Mouse (Mus musculus) testis, adult 2 months (tissue): ENCODE data around the gene Susd3.

Experiments used
- CTCF ChIP-seq: fragments of 200-500 bp; IDR thresholded peaks from 2 replicates; pipeline ENCODE4 v1.5.1; 2012; ENCODE audit warnings: low read depth, mild to moderate bottlenecking, inconsistent platforms, low read length, moderate library complexity; ENCODE audit not compliant: control insufficient read depth, insufficient read depth, insufficient replicate concordance
- POLR2A ChIP-seq: fragments of 200-500 bp; IDR thresholded peaks from 2 replicates; pipeline ENCODE4 v1.6.1; 2012; ENCODE audit warnings: low read depth, mild to moderate bottlenecking, inconsistent platforms, low read length, moderate library complexity; ENCODE audit not compliant: control insufficient read depth

GRCm38 (mm10) chr13:49183161-49183560, 65.3 kb downstream of the Susd3 start:
- TF ChIP-seq CTCF (no peak), POLR2A (no peak)
